Mouse (Mus musculus): ENCODE measurements around the gene Spout1. TPM values are rescaled to one million over a fixed set of nuclear protein-coding genes. Genes with fewer than 3 reads are reported as not detected.

Spout1 gene
- polyA plus RNA-seq, 1 experiment from 2014 or later: 83.0 TPM

DNA sequence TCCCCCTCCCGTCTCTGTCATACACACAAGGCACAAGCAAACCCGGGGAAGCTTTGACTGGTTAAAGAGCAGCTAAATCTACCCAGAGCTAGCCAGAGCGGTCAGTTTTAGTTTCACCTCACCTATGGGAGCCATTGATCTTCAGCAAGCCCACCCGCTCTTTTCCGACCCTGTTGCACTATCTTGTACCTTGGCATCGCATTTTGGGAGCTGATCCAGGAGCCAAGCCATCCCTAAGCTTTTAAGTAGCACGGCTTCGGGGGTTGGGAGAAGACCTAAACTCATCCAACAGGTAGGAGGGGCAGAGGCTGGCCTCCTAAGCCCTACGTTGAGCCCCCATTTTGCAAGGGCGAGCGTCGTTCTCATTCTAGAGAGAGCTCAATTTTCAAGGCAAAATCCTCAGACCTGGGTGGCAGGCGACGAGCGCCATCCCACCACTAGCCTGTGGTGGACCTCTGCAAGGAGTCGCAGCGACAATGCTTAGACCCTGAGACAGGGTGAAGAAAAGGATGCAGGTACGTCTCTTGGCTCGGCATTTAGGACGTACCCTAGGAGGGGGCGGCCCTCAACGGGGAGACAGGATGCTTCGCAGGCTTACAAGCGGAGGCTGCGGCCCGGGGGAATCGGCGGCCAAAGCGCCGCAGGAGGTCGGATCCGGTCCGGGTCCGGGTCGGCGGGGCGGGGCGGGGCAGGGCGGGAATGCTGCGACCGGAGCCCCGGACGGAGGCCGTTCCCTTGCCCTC lies 54.4 kb downstream of the Spout1 start:
- Histone ChIP-seq H3K4me3 (replicated peaks) (peak overlapping the region; percentile 81), H3K9me3 (replicated peaks) (no peaks in the 10 kb centered on the region), H3K9ac (peak overlapping the region; percentile 84), H3K27me3 (no peaks in the 10 kb centered on the region), H3K27ac (peak overlapping the region; percentile 89), H3K4me2 (peak overlapping the region; percentile 71), H3K36me3 (0 out of 2 replicates have a peak, but pooled peaks cover 5% of the 10 kb centered on the region), H3K4me1 (peaks cover 26% of the 10 kb centered on the region)
- peak; percentile 75 for ATAC-seq (replicated peaks; ENCODE audit: low FRiP score)
- WGBS: under 1% methylated on average over 33 of the region's 44 CpGs

Other genes starting within 250 kb of the Spout1 start
- 60.1 and 65.5 TPM in 2 replicates for gene Gle1, start 243.0 kb downstream of the Spout1 start, polyA plus RNA-seq (2015; fragmentation: Nextera tagmentation; extraction: Ambion mirVana)
- 82.0 and 103 TPM in 2 replicates for gene Sptan1, start 212.9 kb downstream of the Spout1 start, polyA plus RNA-seq (2015; fragmentation: Nextera tagmentation; extraction: Ambion mirVana)
- 34.8 and 40.7 TPM in 2 replicates for gene Wdr34, start 129.6 kb downstream of the Spout1 start, polyA plus RNA-seq (2015; fragmentation: Nextera tagmentation; extraction: Ambion mirVana)
- gene Set, start 121.1 kb downstream of the Spout1 start, polyA plus RNA-seq (2015; fragmentation: Nextera tagmentation; extraction: Ambion mirVana): 486 and 529 TPM in 2 replicates
- gene Pkn3, start 100.8 kb downstream of the Spout1 start, polyA plus RNA-seq (2015; fragmentation: Nextera tagmentation; extraction: Ambion mirVana): 11.5 and 13.2 TPM in 2 replicates
- 35.2 and 37.7 TPM in 2 replicates for gene Zdhhc12, start 84.8 kb downstream of the Spout1 start, polyA plus RNA-seq (2015; fragmentation: Nextera tagmentation; extraction: Ambion mirVana)
- 7.2 and 8.6 TPM in 2 replicates for gene Zer1, start 53.9 kb downstream of the Spout1 start, polyA plus RNA-seq (2015; fragmentation: Nextera tagmentation; extraction: Ambion mirVana)
- 8.2 and 8.9 TPM in 2 replicates for gene Tbc1d13, start 44.7 kb downstream of the Spout1 start, polyA plus RNA-seq (2015; fragmentation: Nextera tagmentation; extraction: Ambion mirVana)
- 19.8 and 20.8 TPM in 2 replicates for gene Endog, start 7.0 kb downstream of the Spout1 start, polyA plus RNA-seq (2015; fragmentation: Nextera tagmentation; extraction: Ambion mirVana)
- gene Kyat1, start 27.4 kb upstream of the Spout1 start, polyA plus RNA-seq (2015; fragmentation: Nextera tagmentation; extraction: Ambion mirVana): 9.8 and 10.8 TPM in 2 replicates
- 40.1 and 41.7 TPM in 2 replicates for gene Lrrc8a, start 59.3 kb upstream of the Spout1 start, polyA plus RNA-seq (2015; fragmentation: Nextera tagmentation; extraction: Ambion mirVana)
- gene Gm28035, start 62.1 kb upstream of the Spout1 start, polyA plus RNA-seq (2015; fragmentation: Nextera tagmentation; extraction: Ambion mirVana): 0.26 and 0.33 TPM in 2 replicates
- gene Phyhd1, start 87.7 kb upstream of the Spout1 start, polyA plus RNA-seq (2015; fragmentation: Nextera tagmentation; extraction: Ambion mirVana): 11.5 and 13.3 TPM in 2 replicates
- gene Gm28038, start 102.6 kb upstream of the Spout1 start, polyA plus RNA-seq (2015; fragmentation: Nextera tagmentation; extraction: Ambion mirVana): not detected in 2 replicates
- gene Dolk, start 107.9 kb upstream of the Spout1 start, polyA plus RNA-seq (2015; fragmentation: Nextera tagmentation; extraction: Ambion mirVana): 32.9 and 34.0 TPM in 2 replicates
- gene Nup188, start 107.9 kb upstream of the Spout1 start, polyA plus RNA-seq (2015; fragmentation: Nextera tagmentation; extraction: Ambion mirVana): 35.5 and 42.1 TPM in 2 replicates
- 74.2 and 87.7 TPM in 2 replicates for gene Sh3glb2, start 180.9 kb upstream of the Spout1 start, polyA plus RNA-seq (2015; fragmentation: Nextera tagmentation; extraction: Ambion mirVana)
- gene Miga2, start 185.8 kb upstream of the Spout1 start, polyA plus RNA-seq (2015; fragmentation: Nextera tagmentation; extraction: Ambion mirVana): 26.4 and 28.8 TPM in 2 replicates
- gene Dolpp1, start 213.8 kb upstream of the Spout1 start, polyA plus RNA-seq (2015; fragmentation: Nextera tagmentation; extraction: Ambion mirVana): 36.9 and 37.7 TPM in 2 replicates
- gene Crat, start 237.4 kb upstream of the Spout1 start, polyA plus RNA-seq (2015; fragmentation: Nextera tagmentation; extraction: Ambion mirVana): 27.2 and 30.9 TPM in 2 replicates
- gene Ptpa, start 237.6 kb upstream of the Spout1 start, polyA plus RNA-seq (2015; fragmentation: Nextera tagmentation; extraction: Ambion mirVana): 162 and 175 TPM in 2 replicates